Mouse (Mus musculus): Measurements from ENCODE around the gene Dcun1d2. TPM values are rescaled to one million over a fixed set of nuclear protein-coding genes. Genes with fewer than 3 reads are reported as not detected.

Gene Dcun1d2
- polyA plus RNA-seq, 1 experiment from 2014 or later: 29.6 TPM

DNA sequence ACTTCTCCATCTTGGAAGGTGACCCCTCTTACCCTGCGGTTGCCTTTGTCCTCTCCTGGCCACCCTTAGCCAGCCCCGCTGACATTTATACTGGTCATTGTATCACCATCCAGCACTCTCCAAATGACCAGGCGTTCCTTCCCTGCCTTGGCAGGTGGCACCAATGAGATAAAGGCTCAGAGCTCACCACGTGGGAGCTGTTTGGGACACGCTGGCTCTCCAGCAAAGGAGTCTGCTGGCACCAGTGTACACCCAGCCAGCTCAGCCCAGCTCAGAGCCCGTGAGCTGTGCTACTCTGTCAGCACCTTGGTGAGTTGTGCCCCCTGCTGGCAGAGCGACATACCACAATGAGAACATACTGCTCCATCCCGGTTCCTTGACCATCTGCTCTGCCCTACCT, 33.9 kb downstream of the Dcun1d2 start, which contains the start of gene Adprhl1:
Adprhl1 (minus strand) TSS at position 144 of the 400 bp plus-strand sequence.
- H3K4me3 ChIP-seq: peak within 1 kb of the TSS; percentile 52
- 20% methylated on average over 8 of the region's 8 CpGs for WGBS

DNA sequence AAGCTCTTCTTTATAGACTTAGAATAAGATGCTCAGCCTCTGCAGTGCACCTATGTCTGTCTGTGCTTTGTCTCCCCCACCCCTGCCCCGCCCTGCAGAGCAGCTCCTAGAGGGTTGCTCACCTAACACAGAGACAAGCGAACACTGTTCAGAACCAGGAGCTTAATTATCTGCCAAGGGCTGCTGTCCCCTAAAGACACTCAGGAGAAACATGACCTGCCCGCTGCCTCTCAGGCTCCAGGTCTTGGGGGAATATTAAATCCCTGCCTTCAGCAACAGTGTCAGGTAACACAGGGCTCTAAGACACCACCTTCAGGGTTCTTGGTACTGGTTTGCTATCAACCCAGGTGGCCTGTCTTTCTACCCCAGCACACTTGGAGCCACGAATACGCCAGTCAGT, 34.5 kb downstream of the Dcun1d2 start:
- peaks cover 23% of the 10 kb centered on the region for H3K4me1 ChIP-seq (replicated peaks)
- H3K4me3 ChIP-seq: peak overlapping the region; percentile 52
- H3K9me3 ChIP-seq (replicated peaks): no peaks in the 10 kb centered on the region
- whole genome bisulfite sequencing: 52% methylated on average over 5 of the region's 5 CpGs
- peak overlapping the region; percentile 95 for H3K27ac ChIP-seq (ENCODE audit: poor library complexity, severe bottlenecking)
- peaks cover 40% of the 10 kb centered on the region for H3K36me3 ChIP-seq
- H3K4me2 ChIP-seq: peak overlapping the region; percentile 66
- H3K9ac ChIP-seq: peak overlapping the region; percentile 82
- ATAC-seq (ENCODE audit: insufficient number of reproducible peaks, low FRiP score): no peak
- H3K27me3 ChIP-seq (replicated peaks): no peaks in the 10 kb centered on the region

More for the DNA sequence above, 33.9 kb downstream of the Dcun1d2 start, which contains the start of gene Adprhl1:
- H3K36me3 ChIP-seq: peaks cover 44% of the 10 kb centered on the region
- H3K27ac ChIP-seq (ENCODE audit: poor library complexity, severe bottlenecking): peak within 1 kb of the TSS; percentile 95
- ATAC-seq (ENCODE audit: insufficient number of reproducible peaks, low FRiP score): peak; percentile 80
- peak within 1 kb of the TSS; percentile 82 for H3K9ac ChIP-seq
- no peaks in the 10 kb centered on the region for H3K27me3 ChIP-seq (replicated peaks)
- peaks cover 23% of the 10 kb centered on the region for H3K4me1 ChIP-seq (replicated peaks)
- H3K9me3 ChIP-seq (replicated peaks): no peaks in the 10 kb centered on the region
- H3K4me2 ChIP-seq: peak within 1 kb of the TSS; percentile 66

DNA sequence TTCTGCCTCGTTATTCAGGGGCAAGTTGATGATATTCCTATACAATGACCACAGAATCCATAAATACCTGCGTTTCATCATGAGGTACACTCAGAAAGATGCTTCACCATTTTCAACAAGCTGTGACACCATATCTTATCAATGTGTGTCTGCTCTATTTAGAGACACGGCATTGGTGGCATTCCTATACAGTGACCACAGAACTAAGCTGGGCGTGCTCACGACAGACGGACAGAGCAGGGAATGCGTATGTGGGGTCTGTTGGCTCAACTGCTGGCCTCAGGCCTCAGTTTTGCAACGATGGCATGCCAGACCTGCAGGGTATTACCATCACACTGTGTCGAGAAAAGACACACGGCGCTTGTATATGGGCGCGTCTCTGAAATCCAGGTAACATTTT, 35.1 kb downstream of the Dcun1d2 start:
- peak overlapping the region; percentile 52 for H3K4me3 ChIP-seq

DNA sequence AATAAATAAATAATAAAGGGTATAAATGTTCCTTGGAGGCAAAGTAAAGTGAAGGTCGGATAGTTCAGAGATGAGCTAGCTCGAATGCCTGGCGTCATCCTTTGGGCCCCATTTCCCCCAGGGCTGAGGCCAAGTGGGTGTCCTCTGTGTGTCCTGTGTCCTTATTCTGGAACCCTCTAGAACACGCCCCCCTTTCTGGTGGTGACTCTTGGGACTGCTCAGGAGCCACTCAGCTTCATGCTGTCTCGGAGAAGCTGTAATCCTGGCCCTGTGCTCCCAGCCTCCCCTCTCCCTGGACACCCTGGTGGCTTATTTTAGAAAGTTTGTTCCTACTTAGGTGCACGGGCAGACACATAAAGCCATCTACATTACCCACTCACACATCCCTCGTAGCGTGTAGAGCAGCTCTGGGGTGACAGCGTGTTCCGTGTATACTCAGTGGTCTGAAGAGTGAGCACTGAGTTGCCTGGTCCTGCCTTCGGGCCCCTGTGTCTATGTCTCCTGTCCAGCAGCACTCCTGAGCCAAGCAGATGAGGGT, 43.5 kb downstream of the Dcun1d2 start:
- Histone ChIP-seq H3K4me3 (no peak overlapping the region), H3K9ac (peak overlapping the region; percentile 22; the same call in 1 of the 2 replicates), H3K36me3 (peaks cover 79% of the 10 kb centered on the region), H3K4me2 (no peak overlapping the region), H3K27ac (ENCODE audit: poor library complexity, severe bottlenecking) (peak overlapping the region; percentile 87), H3K4me1 (replicated peaks) (peaks cover 44% of the 10 kb centered on the region), H3K27me3 (replicated peaks) (no peaks in the 10 kb centered on the region), H3K9me3 (replicated peaks) (no peaks in the 10 kb centered on the region)
- ATAC-seq (ENCODE audit: insufficient number of reproducible peaks, low FRiP score): 0 out of 2 replicates have a peak, but pooled peaks have one; percentile 17
- 69% methylated on average over 11 of the region's 11 CpGs for WGBS

More for the DNA sequence above, 35.1 kb downstream of the Dcun1d2 start:
- peaks cover 40% of the 10 kb centered on the region for H3K36me3 ChIP-seq
- H3K9me3 ChIP-seq (replicated peaks): no peaks in the 10 kb centered on the region
- peak overlapping the region; percentile 82 for H3K9ac ChIP-seq
- H3K4me2 ChIP-seq: peak overlapping the region; percentile 66
- peak overlapping the region; percentile 95 for H3K27ac ChIP-seq (ENCODE audit: poor library complexity, severe bottlenecking)
- peak; percentile 76 for ATAC-seq (ENCODE audit: insufficient number of reproducible peaks, low FRiP score)
- 37% methylated on average over 13 of the region's 13 CpGs for WGBS
- no peaks in the 10 kb centered on the region for H3K27me3 ChIP-seq (replicated peaks)
- H3K4me1 ChIP-seq (replicated peaks): peaks cover 23% of the 10 kb centered on the region

DNA sequence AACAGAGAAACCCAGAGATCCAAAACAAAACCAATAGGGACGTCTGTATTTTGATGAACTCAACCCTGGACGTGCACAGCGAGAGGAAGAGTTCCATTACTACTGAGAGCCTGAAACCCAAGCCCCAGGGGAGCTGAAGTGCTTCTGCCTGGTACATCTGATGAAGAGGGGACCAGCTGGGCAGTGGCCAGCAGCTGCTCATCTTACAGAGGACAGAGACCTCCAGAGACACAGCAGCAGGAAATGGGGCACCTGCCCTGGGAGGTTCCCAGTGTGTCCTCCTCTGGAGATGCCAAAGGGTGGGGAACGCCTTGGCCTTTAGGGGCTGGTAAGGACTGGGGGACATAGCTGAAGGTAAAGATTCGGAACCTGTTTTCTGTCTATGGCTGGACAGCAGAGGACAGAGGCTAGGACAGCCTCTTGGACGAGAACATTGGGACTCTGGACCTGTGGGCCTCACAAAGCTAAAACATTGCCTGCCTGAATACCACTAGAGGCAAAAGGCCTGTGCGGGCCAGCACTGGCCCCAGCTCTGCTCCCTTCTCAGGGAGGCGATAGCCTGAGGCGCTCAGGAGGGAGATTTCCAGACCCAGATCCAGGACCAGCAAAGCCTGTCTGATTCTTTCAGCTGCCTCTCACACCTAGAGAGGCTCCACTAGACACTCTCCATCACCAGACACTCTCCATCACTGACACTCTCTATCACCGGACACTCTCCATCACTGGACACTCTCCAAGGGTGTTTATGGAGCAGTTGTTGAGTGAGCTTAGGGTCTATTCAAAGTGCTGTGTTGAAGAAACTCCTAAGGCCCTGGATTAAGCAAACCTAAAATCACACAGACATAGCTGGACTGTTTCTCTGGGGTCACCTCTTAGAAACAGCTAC, 44.7 kb downstream of the Dcun1d2 start:
- H3K27me3 ChIP-seq (replicated peaks): no peaks in the 10 kb centered on the region
- H3K4me3 ChIP-seq: no peak overlapping the region
- peak; percentile 75 for ATAC-seq (ENCODE audit: insufficient number of reproducible peaks, low FRiP score)
- peak overlapping the region; percentile 87 for H3K27ac ChIP-seq (ENCODE audit: poor library complexity, severe bottlenecking)
- H3K9ac ChIP-seq: peak overlapping the region; percentile 46; the same call in 1 of the 2 replicates
- no peaks in the 10 kb centered on the region for H3K9me3 ChIP-seq (replicated peaks)
- 59% methylated on average over 10 of the region's 10 CpGs for WGBS
- no peak overlapping the region for H3K4me2 ChIP-seq
- peaks cover 79% of the 10 kb centered on the region for H3K36me3 ChIP-seq
- peaks cover 41% of the 10 kb centered on the region for H3K4me1 ChIP-seq (replicated peaks)

DNA sequence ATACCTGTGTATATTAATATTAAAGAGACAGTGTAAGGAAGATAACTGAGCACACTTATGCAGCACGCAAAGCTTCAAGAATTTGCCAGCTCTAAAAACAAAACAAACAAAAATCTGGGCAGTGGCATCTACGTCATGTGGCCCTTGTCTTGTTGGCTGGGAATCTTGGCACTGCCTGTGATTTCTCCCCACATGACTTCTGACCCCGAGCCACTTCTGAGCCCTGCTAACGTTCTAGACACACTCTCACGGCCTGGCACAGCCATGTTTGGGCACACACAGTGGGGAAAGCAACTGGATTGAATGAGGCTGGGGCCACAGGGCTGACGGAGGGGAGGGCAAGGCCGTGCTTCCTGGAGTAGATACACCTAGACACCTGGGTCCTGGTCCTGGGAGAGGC, 47.2 kb downstream of the Dcun1d2 start:
- peaks cover 67% of the 10 kb centered on the region for H3K36me3 ChIP-seq
- H3K4me1 ChIP-seq (replicated peaks): peaks cover 41% of the 10 kb centered on the region
- 75% methylated on average over 7 of the region's 7 CpGs for WGBS
- H3K4me3 ChIP-seq: no peak overlapping the region
- no peaks in the 10 kb centered on the region; the same call in 1 of the 2 replicates for H3K27me3 ChIP-seq (replicated peaks)
- no peak overlapping the region for H3K27ac ChIP-seq (ENCODE audit: poor library complexity, severe bottlenecking)
- no peaks in the 10 kb centered on the region for H3K9me3 ChIP-seq (replicated peaks)
- ATAC-seq (ENCODE audit: insufficient number of reproducible peaks, low FRiP score): no peak
- H3K9ac ChIP-seq: no peak overlapping the region
- H3K4me2 ChIP-seq: no peak overlapping the region

DNA sequence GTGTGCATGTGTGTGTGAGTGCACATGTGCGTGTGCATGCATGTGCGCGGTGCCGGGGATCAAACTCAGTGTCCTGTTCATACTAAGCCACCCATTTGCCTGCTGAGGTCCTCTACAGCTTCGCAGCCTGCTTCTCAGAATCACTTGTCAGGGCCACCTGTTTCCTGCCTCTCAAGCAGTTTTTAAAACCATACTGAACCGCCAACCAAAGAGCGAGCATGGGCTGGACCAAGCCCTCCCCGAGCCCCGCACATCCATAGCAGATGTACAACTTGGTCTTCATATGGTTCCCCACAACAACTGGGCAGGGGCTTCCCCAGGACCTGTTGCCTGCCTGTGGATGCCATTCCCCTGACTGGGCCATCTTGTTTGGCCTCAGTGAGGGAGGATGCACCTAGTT, 47.9 kb downstream of the Dcun1d2 start:
- peaks cover 37% of the 10 kb centered on the region for H3K4me1 ChIP-seq (replicated peaks)
- no peaks in the 10 kb centered on the region; the same call in 1 of the 2 replicates for H3K27me3 ChIP-seq (replicated peaks)
- H3K36me3 ChIP-seq: peaks cover 67% of the 10 kb centered on the region
- WGBS: 85% methylated on average over 9 of the region's 9 CpGs
- no peak overlapping the region for H3K4me3 ChIP-seq
- H3K9me3 ChIP-seq (replicated peaks): no peaks in the 10 kb centered on the region
- no peak overlapping the region for H3K9ac ChIP-seq
- H3K4me2 ChIP-seq: no peak overlapping the region
- ATAC-seq (ENCODE audit: insufficient number of reproducible peaks, low FRiP score): no peak
- no peak overlapping the region for H3K27ac ChIP-seq (ENCODE audit: poor library complexity, severe bottlenecking)

DNA sequence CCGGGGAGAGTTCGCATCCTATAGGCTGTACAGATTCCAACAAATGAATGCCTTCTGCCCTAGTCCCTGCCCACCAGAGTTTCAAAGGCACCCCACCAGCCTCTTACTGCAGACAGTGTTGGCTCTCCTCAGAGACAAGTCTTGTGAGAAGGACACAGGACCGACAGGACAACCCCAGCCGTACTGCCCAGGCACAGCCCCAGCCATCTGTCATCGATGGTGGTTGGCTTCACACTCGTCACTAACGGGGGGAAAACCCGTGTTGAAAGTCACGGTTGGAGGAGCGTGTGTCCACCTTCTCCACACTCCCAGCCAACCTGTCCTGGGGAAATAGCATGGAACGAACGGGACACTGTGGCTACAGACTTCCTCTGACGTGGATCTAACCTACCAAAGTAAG, 53.1 kb downstream of the Dcun1d2 start:
- Histone ChIP-seq H3K9ac (no peak overlapping the region), H3K27me3 (replicated peaks) (no peaks in the 10 kb centered on the region; the same call in 1 of the 2 replicates), H3K27ac (ENCODE audit: poor library complexity, severe bottlenecking) (no peak overlapping the region), H3K4me2 (no peak overlapping the region), H3K4me3 (no peak overlapping the region), H3K36me3 (peaks cover 57% of the 10 kb centered on the region), H3K9me3 (replicated peaks) (no peaks in the 10 kb centered on the region), H3K4me1 (replicated peaks) (peaks cover 29% of the 10 kb centered on the region)
- ATAC-seq (ENCODE audit: insufficient number of reproducible peaks, low FRiP score): no peak
- WGBS: 82% methylated on average over 13 of the region's 13 CpGs

DNA sequence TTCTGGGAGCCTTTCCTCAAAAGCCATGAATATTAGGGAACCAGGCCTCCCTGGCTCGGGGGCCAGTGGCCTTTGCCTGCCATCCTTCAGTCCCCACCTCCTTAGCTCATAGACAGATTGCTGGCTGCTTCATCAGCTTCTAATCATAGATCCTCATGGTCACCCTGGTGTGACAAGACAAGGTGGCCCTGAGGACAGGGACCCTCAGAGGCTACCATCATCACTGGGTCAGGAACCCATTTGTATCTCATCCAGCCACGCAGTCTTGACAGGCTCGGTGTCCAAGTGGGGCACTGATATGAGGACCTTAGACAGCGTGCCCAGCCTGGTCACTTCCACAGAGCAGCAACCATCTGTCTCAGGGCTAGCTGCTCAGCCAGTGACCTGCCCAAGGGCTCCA, 57.5 kb downstream of the Dcun1d2 start:
- peak overlapping the region; percentile 62 for H3K27ac ChIP-seq (ENCODE audit: poor library complexity, severe bottlenecking)
- H3K9ac ChIP-seq: peak overlapping the region; percentile 14; the same call in 1 of the 2 replicates
- no peak overlapping the region for H3K4me3 ChIP-seq
- 53% methylated on average over 4 of the region's 4 CpGs for WGBS
- H3K4me1 ChIP-seq (replicated peaks): peaks cover 70% of the 10 kb centered on the region
- H3K4me2 ChIP-seq: no peak overlapping the region
- no peaks in the 10 kb centered on the region for H3K27me3 ChIP-seq (replicated peaks)
- no peaks in the 10 kb centered on the region for H3K9me3 ChIP-seq (replicated peaks)
- H3K36me3 ChIP-seq: peaks cover 33% of the 10 kb centered on the region
- ATAC-seq (ENCODE audit: insufficient number of reproducible peaks, low FRiP score): no peak

DNA sequence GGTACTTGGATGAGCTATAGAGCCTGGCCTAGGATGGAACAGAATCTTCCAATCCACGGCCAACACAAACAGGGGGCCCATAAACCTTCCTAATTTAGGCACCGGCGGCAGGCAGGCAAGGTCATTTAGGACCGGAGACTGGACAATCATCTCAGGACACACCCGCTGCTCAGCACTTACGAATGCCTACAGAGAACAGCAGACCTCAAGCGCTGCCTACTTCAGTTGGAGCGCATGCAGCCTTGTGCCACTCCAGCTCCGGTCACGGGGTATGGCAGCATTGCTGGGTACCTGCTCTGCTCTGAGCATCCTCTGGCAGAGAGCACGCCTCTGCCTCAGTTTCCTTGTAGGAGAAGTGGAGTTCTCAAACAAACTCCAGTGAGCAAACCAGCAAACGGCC, 58.1 kb downstream of the Dcun1d2 start:
- no peak overlapping the region for H3K4me2 ChIP-seq
- H3K27ac ChIP-seq (ENCODE audit: poor library complexity, severe bottlenecking): peak overlapping the region; percentile 62
- 53% methylated on average over 12 of the region's 12 CpGs for WGBS
- H3K4me3 ChIP-seq: no peak overlapping the region
- no peaks in the 10 kb centered on the region for H3K27me3 ChIP-seq (replicated peaks)
- H3K9ac ChIP-seq: no peak overlapping the region
- no peak for ATAC-seq (ENCODE audit: insufficient number of reproducible peaks, low FRiP score)
- no peaks in the 10 kb centered on the region for H3K9me3 ChIP-seq (replicated peaks)
- peaks cover 33% of the 10 kb centered on the region for H3K36me3 ChIP-seq
- peaks cover 70% of the 10 kb centered on the region for H3K4me1 ChIP-seq (replicated peaks)

DNA sequence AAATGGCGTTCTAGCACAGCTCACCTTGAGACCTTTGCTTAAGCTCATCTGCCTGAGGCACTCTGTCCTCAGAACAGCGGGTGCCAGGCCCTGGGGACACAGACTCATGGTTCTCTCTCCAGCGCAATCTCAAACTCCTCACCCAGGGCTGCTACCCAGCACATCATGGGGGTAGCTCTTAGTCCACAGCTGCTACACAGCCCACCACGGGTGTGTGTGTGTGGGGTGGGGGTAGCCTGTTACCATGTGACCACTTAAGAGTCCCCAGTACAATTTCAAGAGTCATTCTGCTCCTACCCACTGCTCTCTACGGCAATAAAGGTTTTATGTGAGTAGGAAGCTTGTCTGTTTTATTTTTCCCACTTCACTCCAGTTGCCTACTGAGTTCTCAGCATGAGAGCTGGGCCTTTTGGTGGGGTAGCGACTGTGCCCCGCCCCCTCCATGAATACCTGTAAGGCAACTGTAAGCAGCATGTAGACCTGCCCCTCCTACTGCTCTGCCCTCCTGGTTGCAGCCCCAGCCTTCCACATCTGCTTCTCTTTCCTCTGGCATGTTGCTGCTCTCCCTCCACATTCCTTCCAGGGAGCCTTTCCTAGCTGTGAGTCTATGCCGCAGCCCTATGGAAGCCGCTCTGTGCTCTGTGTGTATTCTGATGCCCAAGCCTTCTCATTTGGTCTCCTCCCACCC, 58.9 kb downstream of the Dcun1d2 start:
- Histone ChIP-seq H3K4me3 (no peak overlapping the region), H3K27me3 (replicated peaks) (no peaks in the 10 kb centered on the region), H3K9ac (peak overlapping the region; percentile 38; the same call in 1 of the 2 replicates), H3K27ac (ENCODE audit: poor library complexity, severe bottlenecking) (peak overlapping the region; percentile 62), H3K36me3 (peaks cover 32% of the 10 kb centered on the region), H3K9me3 (replicated peaks) (no peaks in the 10 kb centered on the region), H3K4me1 (replicated peaks) (peaks cover 70% of the 10 kb centered on the region), H3K4me2 (no peak overlapping the region)
- 0 out of 2 replicates have a peak, but pooled peaks have one; percentile 2 for ATAC-seq (ENCODE audit: insufficient number of reproducible peaks, low FRiP score)
- WGBS: 41% methylated on average over 9 of the region's 9 CpGs
